Mouse (Mus musculus): ENCODE data around the gene Il17f.
"Not testable (repeated sequence)": the region's sequence is repeated elsewhere in the genome, so short reads cannot be mapped to it uniquely, and the experiment has no call there.

DNA sequence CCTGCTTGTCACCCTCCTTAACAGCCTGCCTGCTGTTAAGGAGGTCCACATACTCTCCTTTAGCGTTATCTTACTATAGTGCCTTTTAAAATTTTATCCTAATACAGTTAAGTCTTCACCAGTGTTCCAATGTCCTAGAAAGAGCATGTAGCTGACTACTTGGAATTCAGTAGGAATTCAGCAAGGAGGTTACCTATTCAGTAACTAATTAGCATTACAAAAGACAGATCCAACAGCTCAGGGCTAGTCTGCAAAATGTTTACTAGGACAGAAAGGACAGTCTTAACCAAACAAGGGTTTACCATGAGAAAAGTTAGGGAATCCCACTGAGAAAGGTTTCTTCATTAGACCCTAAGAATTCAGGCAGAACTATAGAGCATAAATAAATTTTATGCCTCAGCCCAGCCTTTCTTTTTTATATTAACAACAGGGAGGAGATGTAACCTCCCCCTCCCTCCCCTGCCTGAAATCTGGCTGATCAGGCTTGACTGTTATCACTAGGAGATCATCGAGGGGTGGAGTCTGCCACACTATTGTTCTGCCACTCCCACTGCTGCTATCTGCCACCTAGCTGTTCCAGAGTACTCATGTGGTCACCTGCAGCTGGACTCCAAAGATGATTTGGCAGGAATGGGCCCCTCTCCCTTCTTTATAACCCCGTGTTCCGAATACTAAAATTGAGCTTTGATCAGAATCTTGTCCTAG, 16.2 kb downstream of the Il17f start:
- TF ChIP-seq GATA1, TAL1 (IDR thresholded peaks at IDR 0.05; ENCODE audit: low read length): not testable (repeated sequence)
